Mouse (Mus musculus) CD4-positive, CD25-positive, alpha-beta regulatory T cell, adult 2 months (primary cell): ENCODE data around the gene Gm20388.
A peak's percentile ranks its signal among the peaks of the same experiment; 100 is the strongest.

Experiments
- DNase-seq: peaks from one replicate; pipeline ENCODE4 v3.0.0-alpha.2; 2012; ENCODE audit warnings: low read depth, low spot score

The Gm20388 gene

DNA sequence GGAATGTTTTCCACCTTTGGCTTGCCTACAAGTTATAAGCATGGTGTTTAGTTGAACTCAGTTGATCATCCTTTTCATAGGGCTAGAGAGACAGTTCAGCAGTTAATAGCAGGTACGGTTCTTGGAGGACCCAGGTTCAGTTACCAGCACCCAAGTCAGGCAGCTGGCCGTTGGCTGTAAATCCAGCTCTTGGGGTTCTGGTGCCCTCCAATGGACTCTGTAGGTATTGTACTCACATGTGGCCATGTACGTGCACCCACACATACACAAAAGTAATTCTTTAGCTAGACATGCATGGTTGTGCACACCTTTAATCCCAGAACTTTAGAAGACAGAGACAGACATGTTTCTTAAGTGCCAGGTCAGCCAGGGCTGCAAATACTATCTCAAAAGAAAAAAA is 2478.7 kb downstream of the Gm20388 start:
- peak; percentile 19 for DNase-seq

DNA sequence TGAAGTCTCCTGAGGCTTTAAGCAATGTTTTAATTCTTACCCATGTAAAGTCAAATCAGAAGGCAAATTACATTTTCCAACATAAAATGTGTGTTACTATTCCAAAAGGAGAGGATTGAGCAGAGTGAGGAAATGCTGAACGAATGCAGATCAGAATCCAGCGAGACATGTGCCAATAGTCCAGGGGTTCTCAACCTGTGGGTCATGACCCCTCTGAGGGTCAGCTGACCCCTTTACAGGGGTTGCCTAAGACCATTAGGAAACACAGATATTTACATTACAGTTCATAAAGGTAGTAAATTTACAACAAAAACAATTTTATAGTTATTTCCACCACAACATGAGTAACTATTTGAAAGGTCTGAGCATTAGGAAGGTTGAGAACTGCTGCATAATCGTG is 2480.1 kb downstream of the Gm20388 start:
- no peak for DNase-seq

DNA sequence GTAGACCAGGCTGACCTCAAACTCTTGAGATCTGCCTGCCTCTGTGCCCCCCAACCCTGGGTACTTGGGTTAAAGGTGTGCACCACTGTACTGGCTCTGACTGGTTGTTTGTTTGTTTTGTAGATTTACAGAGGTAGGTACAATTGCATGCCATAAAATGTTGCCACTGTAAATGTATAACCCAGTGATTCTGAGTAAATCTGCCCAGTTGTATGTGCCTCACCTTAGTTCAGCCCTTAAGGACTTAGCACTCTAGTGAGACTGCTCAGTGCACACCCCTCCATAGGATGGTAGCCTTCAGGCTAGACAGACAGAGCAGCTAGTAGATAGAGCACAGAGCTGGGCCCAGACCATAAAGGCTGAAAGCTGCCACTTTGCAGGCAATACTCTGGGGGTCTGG is 2483.1 kb downstream of the Gm20388 start:
- no peak for DNase-seq

DNA sequence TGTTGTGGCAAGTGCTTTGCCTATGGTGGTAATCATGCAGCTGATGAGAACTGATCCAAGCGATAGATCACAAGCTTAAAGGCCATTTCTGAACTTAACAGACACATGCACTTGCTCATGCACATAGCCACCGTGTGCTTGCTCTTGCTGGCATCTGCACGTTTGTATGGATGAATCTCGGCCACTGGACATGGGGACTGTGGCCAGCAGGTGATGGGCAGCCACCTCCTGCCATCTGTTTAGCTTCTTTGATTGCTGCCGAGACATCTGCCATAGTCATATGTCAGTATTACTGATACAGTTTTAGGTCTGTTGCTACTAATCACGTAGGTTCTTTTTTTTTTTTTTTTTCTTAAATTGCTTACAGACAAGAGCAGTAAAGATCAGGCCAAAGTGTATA is 2484.7 kb downstream of the Gm20388 start:
- DNase-seq = no peak

DNA sequence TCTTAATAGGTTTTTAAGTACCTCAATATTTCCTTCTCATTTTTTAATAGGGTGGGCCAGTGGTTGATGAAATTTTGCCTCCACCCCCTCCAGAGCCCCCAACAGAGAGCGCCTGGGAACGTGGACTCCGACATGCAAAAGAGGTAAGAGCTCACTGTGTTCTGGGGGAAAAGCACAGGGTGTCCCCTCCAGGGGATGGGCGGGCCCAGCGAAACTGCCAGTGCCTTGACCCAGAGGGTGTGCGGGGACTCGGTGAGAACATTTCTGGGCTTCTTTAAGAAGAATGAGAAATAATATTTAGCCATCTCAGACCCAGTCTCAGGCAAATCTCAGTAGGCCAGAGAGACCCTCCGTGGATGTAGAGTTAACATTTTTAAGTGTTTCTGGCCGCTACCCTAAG is 2487.5 kb downstream of the Gm20388 start:
- DNase-seq = no peak

DNA sequence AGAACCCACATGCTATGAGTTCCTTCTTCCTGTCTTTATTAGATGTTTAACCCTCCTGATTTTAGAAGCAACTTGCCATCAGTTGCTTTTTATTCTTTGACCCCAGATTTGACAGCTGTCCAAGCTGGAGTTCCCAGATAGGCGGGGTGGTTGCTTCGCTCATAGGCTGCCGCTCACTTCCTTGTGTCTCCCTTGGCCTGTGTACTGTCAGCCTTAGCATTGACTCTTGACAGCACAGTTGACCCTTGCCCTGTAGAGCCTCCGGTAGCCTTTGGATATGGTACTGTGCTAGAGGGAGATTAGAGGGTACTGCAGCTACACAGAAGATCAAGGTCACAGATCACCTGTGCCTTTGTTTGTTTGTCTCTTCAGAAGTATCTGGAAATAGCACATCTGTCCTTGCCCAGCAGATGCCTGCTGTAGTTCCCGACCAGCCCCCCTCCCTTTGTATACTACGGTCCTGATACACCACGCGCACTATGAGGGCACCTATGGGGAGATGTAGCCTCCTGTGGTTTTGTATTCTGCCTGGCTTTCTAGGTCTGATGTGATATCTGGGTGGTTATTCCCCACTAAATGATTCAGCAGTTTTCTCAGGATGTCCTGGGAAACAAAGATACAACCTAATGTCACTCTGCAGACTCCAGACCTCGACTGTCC is 2494.6 kb downstream of the Gm20388 start:
- no peak for DNase-seq

DNA sequence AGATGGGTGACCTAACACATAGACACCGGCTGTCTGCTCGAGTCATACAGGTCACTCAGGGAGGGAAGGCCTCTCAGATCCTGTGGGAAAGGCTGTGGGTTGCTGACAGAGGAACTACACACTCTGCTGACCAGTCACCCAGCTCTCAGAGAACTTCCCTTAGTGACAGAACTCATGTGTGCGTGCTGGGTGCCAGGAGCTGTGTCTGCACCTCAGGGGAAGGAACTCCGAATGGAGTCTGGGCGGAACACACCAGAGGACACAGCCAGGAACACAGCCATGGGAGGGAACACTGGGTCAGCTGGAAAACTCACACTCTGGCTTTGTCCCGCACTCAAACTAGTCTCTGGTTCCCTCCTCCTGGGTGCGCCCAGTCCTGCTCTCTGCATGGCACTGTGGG is 2497.0 kb downstream of the Gm20388 start:
- DNase-seq = no peak

DNA sequence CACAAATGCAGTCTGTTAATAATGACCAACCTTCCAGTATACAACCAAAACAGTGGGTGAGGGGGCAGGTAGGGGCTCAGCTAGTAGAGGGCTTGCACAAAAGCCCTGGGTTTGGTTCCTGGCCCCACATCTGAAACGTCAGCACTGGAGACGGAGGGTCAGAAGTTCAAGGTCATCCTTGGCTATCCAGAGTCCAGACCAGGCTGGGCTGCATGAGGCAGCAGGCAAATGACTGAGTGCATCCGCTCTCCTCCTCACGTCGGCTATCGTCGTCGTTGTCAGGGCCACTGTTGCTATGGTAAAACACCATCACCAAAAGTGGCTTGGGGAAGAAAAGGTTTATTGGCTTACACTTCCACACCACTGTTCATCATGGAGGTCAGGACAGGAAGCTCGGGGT is 2503.7 kb downstream of the Gm20388 start:
- no peak for DNase-seq

DNA sequence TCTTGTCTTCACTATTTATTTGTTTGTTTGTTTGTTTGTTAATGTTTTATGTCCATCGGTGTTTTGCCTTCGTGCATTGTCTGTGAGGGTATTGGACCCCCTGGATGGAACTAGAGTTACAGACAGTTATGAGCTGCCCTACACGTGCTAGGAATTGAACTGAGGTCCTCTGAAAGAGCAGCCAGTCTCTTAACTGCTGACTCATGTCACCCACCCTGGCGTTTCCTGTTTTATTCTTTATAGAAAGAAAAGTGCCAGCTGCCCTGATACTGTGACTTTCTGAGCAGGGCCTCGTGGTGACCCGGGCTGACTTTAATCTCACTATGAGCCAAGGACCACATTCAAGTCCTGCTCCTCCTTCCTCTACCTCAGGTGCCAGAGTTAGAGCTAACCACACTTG is 2504.9 kb downstream of the Gm20388 start:
- DNase-seq = no peak

DNA sequence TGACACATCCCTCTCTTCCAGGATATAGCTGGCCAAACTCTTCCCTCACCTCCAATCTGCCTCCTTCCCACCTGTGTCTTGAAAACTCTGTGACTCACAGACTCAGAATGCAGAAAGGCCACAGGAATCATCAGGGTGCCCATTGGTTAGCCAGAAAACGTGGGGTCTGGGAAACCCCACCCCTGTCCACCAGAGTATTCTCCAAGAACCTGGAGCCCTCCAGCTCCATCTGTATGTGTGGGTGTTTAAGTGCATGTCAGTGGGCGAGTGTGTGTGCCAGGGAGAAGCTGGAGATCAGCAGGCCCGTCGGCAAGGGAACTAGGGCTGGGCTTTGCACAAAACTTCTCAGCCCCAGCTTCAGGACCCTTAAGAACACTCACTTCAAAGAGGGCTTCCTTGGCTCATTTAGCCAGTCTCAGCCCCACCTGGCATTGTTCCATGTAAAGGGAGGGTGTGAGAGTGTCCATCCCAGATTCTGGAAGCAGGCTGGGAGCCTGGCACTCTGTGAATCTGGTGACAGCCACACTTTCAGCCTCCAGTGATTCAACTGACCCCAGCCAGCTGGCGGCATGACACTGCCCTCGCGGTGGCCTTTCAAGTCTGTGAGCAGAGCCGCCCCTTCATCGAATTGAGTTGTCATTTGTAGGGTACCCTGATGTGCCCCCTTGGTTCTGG is 2509.4 kb downstream of the Gm20388 start:
- no peak for DNase-seq

DNA sequence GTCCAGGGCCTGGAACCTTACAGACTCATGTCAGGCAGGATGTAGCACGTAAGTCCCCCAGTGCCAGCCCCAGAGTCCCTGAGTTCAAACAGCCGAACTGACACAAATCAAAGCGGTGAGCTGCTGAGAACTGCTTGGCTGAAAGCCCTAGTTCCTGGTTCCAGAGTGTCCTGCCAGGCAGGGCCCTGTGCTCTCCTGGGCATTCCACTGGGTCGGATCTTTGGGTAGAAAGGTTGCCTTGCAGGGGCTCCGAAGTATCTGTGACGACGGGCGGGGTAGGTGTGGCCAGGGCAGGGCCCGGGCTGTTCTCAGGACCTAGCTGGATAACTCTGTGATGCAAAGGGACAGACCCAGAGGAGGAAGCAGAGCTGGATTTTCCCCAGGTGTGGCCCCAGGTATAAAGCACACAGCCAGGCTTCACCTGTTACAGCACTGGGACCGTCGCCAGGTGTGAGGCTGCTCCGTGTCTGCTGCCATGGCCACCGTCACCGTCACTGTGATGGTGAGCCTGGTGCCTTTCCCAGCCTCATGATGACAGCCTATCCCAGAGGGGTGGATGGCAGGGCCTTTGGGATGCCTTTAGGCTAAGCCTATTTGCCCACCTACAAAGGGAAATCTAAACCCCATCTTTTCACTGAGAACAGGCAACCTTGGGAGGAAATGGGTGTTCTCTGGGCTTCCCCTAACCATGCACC is 2510.9 kb downstream of the Gm20388 start, which contains the start of gene Il17c:
Gene Il17c, plus strand, starts transcription at position 645 of the 695 bp plus-strand sequence.
- DNase-seq = no peak

DNA sequence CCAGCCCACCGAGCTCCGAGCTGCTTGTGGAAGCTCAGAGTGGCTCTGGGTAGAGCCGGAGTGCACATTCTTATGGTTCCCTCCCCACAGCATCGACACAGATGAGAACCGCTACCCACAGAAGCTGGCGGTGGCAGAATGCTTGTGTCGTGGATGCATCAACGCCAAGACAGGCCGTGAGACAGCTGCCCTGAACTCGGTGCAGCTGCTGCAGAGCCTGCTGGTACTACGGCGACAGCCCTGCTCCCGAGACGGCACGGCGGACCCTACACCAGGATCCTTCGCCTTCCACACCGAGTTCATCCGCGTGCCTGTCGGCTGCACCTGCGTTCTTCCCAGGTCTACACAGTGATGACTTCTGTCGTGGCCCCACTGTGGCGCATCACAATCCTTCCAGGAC is 2512.6 kb downstream of the Gm20388 start:
- DNase-seq = no peak

DNA sequence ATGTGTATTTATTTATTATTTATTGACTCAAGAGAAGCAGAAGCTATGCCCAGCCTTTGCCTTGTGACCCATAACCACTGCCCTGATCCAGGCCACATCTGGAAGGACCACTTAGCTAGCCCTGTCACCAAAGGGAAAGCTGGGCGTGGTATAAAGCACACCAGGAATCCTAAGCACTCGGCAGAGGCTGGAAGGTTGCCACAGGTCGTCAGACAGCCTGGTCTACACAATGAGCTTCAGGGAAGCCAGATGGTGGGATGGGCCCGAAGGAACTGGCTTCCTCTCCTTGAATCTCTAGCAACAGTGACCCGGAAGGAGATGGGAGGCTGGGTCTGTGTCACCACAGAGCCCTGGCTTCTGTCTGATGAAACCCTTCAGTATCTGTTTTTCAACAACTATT is 2513.0 kb downstream of the Gm20388 start:
- DNase-seq = no peak

DNA sequence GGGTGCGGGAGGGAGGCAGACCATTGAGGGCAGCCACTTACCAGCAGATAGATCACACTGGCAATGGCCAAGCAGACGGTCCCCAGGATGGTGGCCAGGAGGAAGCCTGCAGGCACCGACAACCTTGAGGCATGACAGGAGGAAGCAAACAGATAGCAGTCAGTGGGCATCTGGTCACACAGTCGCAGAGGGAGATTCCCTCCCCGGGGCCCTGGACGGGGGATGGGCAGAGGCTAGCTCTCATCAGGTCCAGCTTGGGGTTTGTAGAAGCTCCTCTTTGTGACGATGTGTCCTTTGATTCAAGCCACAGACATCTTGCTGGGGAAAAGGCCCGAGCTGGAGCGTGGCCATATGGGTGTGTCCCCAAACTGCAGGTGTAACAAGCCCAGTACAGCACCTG is 2515.5 kb downstream of the Gm20388 start:
- DNase-seq = no peak

DNA sequence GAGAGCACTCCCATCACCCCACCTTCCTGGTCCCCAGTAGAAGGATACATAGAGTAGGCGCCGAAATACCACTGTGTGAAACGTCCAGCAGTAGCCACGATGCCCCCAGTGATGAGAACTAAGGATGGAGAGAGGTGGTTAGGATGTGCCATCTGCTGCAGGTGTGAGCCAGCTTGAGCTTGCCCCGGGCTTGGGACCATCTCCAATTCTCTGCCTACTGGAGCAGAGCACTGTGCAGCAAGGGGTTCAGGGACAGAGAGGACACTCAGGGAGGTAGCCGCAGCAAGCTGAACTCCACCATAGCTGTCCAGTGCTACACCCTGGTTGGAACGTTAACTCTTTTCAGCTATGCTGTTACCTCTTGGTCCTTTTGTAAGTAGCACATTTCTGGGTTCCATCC is 2517.0 kb downstream of the Gm20388 start:
- DNase-seq = no peak

DNA sequence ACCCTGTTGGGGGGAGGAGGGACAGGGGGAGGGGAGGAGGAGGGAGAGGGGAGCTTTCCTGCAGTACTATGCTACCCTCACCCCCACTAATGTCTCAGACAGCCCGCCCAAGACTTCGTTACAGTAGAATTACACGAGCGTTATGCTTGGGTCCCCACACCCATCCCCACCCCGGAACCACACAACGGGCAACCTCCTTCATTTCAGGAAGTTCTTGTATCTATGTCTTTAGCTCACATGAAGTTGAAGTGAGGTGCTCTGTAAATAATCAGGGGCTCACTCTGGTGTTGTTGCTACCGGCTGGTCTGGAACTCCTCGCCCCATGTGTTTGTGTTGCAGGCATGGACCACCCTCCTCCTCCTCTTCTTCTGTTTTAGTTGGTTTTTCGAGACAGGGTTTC is 2517.5 kb downstream of the Gm20388 start:
- DNase-seq = peak; percentile 18

DNA sequence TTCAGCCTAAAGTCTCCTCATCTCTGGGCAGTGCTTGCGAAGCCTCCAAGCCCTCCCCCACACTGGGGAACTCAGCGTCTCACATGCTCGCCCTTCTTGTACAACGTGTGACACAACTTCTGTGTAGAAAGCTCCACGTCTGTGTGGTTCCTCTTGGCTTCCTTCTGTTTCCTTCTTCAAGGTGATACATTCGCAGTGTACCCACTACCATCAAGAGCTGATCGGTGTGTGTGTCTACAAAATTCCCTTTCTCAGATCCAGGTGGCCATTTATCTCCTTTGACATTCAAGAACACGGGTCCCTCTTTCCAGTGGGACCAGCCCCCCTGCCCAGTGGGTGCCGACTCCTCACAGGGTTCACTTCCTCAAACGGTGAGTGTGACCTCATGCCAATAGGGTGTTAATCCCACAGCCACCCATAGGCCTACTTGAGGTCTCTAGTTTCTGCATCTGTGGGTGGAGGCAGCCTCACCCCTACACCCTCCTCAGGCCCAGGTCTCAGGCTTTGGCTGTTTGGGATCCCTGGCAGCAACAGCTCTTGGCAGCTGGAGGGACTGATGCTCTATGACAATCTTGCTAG is 2519.5 kb downstream of the Gm20388 start:
- peak; percentile 33 for DNase-seq

DNA sequence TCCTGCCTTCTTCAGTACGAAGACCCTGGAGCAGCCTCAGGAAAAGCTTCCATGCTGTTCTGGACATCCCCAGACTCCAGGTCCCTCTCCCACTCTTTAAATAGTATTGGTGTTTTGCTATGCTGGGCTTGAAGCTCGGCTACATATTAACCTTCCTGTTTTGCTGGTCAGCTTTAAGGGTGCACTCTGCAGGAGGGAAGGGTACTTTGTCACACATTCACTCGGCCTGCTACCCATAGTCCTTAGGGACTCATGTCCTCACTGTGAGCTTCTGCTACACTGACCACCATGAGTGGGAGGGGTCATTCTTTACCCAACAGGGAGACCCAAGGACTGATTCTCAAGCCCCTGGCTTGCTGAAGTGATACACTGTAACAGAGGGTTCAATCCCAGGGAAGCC is 2520.0 kb downstream of the Gm20388 start:
- no peak for DNase-seq

DNA sequence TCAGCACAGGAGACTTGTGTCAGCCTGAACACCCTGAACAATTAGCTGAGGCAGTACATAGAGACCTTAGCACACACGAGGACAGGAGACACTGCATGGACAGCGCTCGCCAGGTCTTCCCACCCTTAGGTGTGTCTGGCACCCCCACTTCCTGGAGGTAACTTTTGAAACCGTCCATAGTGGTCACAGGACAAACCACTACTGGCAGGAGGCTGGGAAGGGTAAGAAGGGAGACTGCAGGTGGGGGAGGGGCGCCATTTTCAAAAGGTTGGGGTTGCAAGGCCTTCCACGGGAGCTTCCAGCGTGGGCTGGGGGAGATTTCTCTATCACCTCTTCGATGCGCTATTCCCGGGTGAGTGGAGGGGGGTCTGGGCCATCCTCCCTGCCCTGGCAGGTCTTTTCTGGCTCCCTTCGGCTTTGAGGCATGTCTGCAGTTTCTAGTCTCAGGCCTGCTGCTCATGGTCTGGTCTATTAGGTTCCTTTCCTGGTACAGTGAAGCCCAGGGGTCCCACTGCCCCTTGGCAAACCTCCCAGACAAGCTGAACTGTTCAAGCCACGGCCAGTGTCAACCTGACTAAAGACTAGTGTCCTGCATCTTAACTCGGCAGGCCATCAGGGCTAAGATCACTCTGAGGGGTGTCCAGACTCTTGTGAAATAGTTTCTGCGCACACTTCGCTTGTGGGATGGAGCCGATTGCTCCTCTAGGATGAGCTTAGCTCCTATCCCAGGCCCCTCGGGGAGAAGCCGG is 2521.2 kb downstream of the Gm20388 start:
- DNase-seq = peak; percentile 40

DNA sequence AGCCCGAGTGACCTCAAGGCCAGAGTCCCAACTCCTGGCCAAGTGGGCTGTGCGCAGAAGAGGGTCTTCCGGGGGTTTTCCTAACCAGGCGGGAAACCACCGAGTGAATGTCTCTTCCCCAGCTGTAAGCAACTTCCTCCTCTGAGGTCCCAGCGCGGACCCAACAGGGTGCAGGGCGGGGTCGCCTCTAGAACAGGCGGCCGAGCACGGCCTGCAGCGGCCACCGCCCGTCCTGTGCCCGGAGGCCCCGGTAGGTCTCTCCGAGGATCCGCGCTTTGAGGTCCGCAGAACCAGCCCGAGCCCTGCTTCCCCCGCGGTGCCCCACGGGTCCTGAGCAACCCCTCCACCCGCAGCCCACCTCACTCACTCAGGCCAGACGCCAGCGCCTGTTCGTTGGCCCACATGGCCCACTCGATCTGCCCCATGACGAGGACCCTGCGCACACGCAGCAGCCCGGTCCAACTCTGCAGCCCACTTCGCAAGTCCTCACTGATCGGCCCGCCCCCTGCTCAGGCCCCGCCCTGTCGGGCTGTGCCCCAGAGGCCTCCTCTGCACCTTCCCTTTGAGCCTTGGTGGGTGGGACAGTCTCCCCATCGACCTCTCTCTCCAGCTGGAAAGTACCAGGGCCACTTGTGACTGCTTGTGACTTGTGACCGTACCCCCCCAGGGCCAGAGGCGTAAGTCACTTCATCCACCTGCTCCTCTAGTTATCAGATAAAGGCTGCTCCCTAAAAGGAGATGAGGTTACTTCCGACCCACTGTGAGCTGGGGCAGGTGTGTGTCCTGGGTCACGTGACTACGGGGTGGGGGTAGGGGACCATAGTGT is 2522.0 kb downstream of the Gm20388 start, which contains the start of gene Cyba:
Gene Cyba, minus strand, starts transcription at position 488 of the 826 bp plus-strand sequence.
- peak; percentile 90 for DNase-seq
